Mouse (Mus musculus): Measurements from ENCODE around the gene Pcdh15.

The Pcdh15 gene

GRCm38 (mm10) chr10:74538371-74538770, 1439.2 kb downstream of the Pcdh15 start:
- no peak for DNase-seq (ENCODE audit: extremely low read depth, low read depth)

- DNase-seq (ENCODE audit: extremely low read depth, low read depth), result no peak
Measured at GRCm38 (mm10) chr10:74555326-74555725, 1456.2 kb downstream of the Pcdh15 start.

GRCm38 (mm10) chr10:74569603-74570002, 1470.5 kb downstream of the Pcdh15 start:
- DNase-seq (ENCODE audit: extremely low read depth, low read depth), result no peak

- no peak for DNase-seq (ENCODE audit: extremely low read depth, low read depth)
Measured at GRCm38 (mm10) chr10:74579924-74580323, 1480.8 kb downstream of the Pcdh15 start.

GRCm38 (mm10) chr10:74591799-74592198, 1492.7 kb downstream of the Pcdh15 start:
- no peak for DNase-seq (ENCODE audit: extremely low read depth, low read depth)

GRCm38 (mm10) chr10:74607683-74608082, 1508.5 kb downstream of the Pcdh15 start:
- DNase-seq (ENCODE audit: extremely low read depth, low read depth), result no peak

GRCm38 (mm10) chr10:74621837-74622236, 1522.7 kb downstream of the Pcdh15 start:
- DNase-seq (ENCODE audit: extremely low read depth, low read depth), result no peak

GRCm38 (mm10) chr10:74625715-74626114, 1526.6 kb downstream of the Pcdh15 start:
- DNase-seq (ENCODE audit: extremely low read depth, low read depth), result no peak

- DNase-seq (ENCODE audit: extremely low read depth, low read depth), result no peak
Measured at GRCm38 (mm10) chr10:74626596-74626995, 1527.5 kb downstream of the Pcdh15 start.

- no peak for DNase-seq (ENCODE audit: extremely low read depth, low read depth)
Measured at GRCm38 (mm10) chr10:74631314-74631713, 1532.2 kb downstream of the Pcdh15 start.

- DNase-seq (ENCODE audit: extremely low read depth, low read depth), result no peak
Measured at GRCm38 (mm10) chr10:74637040-74637439, 1537.9 kb downstream of the Pcdh15 start.

- DNase-seq (ENCODE audit: extremely low read depth, low read depth), result no peak
Measured at GRCm38 (mm10) chr10:74642125-74642524, 1543.0 kb downstream of the Pcdh15 start.

GRCm38 (mm10) chr10:74663171-74663570, 1564.0 kb downstream of the Pcdh15 start:
- no peak for DNase-seq (ENCODE audit: extremely low read depth, low read depth)

- no peak for DNase-seq (ENCODE audit: extremely low read depth, low read depth)
Measured at GRCm38 (mm10) chr10:74680016-74680491, 1580.9 kb downstream of the Pcdh15 start.

- DNase-seq (ENCODE audit: extremely low read depth, low read depth), result no peak
Measured at GRCm38 (mm10) chr10:74680559-74680958, 1581.4 kb downstream of the Pcdh15 start.
